Mouse (Mus musculus): ENCODE data around the gene Ints14. TPM values are rescaled to one million over a fixed set of nuclear protein-coding genes. Genes with fewer than 3 reads are reported as not detected.

Gene Ints14
- polyA plus RNA-seq, 1 experiment from 2014 or later, result 64.1 TPM

DNA sequence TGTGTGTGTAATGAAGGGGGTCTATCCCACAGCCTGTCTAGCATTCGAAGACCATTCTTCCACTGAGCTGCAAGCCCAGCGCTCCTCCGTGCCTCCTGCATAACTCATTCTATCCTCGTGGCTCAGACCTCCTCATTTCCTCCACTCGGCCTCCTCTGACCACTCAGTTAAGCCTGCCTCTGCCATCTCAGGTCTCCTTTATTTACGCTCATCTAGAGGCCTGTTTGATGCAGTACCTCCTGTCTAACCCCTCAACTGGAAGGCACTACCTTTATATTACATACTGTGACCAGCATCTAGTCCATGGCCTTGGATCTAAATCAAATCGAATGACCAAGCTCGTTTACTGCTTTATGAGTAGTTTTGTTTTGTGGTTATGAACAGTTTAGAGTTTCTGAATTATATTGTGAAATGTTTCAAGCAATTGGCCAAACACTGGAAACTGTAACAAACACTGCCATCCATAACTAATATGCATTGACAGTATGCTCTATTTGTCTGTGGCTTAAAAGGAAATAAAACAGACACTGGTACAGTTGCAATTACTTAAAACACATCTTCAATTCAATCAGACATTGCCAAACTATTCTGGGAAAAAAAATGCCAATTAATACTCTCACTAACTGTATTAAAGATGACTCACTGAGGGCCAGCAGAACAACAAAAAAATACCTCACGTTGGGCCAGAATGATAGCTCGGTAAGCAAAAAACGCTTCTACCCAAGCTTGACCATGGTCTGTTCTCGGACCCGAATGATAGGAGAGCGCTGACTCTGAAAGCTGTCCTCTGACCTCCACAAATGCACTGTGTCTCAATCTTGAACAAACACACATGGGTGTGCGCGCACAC lies 56.5 kb downstream of the Ints14 start:
- no peaks in the 10 kb centered on the region for H3K36me3 ChIP-seq (ENCODE audit: insufficient read depth)
- 77% methylated on average over 16 of the region's 16 CpGs for WGBS
- no peak overlapping the region for H3K4me3 ChIP-seq (ENCODE audit: low read depth, low read length)
- ATAC-seq (ENCODE audit: insufficient read depth), result no peak
- H3K27me3 ChIP-seq (ENCODE audit: insufficient read depth, low read length), result no peaks in the 10 kb centered on the region
- H3K9ac ChIP-seq, result no peak overlapping the region
- no peak for DNase-seq
- no peaks in the 10 kb centered on the region for H3K9me3 ChIP-seq (ENCODE audit: low read depth, low read length)
- H3K27ac ChIP-seq (ENCODE audit: low read depth), result no peak overlapping the region
- H3K4me1 ChIP-seq (ENCODE audit: insufficient read depth), result peaks cover 17% of the 10 kb centered on the region
- H3K4me2 ChIP-seq, result no peak overlapping the region
- TF ChIP-seq CTCF (IDR thresholded peaks at IDR 0.05; ENCODE audit: low read depth), result no peak

GRCm38 (mm10) chr9:65017896-65018295 lies 57.2 kb downstream of the Ints14 start:
- Histone ChIP-seq H3K4me1 (ENCODE audit: insufficient read depth) (peaks cover 17% of the 10 kb centered on the region), H3K4me3 (ENCODE audit: low read depth, low read length) (no peak overlapping the region), H3K9me3 (ENCODE audit: low read depth, low read length) (no peaks in the 10 kb centered on the region), H3K9ac (no peak overlapping the region), H3K36me3 (ENCODE audit: insufficient read depth) (no peaks in the 10 kb centered on the region), H3K4me2 (no peak overlapping the region), H3K27me3 (ENCODE audit: insufficient read depth, low read length) (no peaks in the 10 kb centered on the region), H3K27ac (ENCODE audit: low read depth) (no peak overlapping the region)
- WGBS, result 82% methylated on average over 4 of the region's 4 CpGs
- no peak for DNase-seq
- ATAC-seq (ENCODE audit: insufficient read depth), result no peak
- TF ChIP-seq CTCF (IDR thresholded peaks at IDR 0.05; ENCODE audit: low read depth), result no peak

GRCm38 (mm10) chr9:65018588-65019121 lies 58.0 kb downstream of the Ints14 start:
- H3K27me3 ChIP-seq (ENCODE audit: insufficient read depth, low read length), result no peaks in the 10 kb centered on the region
- H3K9ac ChIP-seq, result no peak overlapping the region
- 55% methylated on average over 3 of the region's 3 CpGs for WGBS
- ATAC-seq (ENCODE audit: insufficient read depth) (no peak), DNase-seq (no peak)
- H3K27ac ChIP-seq (ENCODE audit: low read depth), result no peak overlapping the region
- no peak overlapping the region for H3K4me3 ChIP-seq (ENCODE audit: low read depth, low read length)
- no peak for TF ChIP-seq CTCF (IDR thresholded peaks at IDR 0.05; ENCODE audit: low read depth)
- H3K4me1 ChIP-seq (ENCODE audit: insufficient read depth), result peaks cover 17% of the 10 kb centered on the region
- H3K4me2 ChIP-seq, result no peak overlapping the region
- no peaks in the 10 kb centered on the region for H3K36me3 ChIP-seq (ENCODE audit: insufficient read depth)
- H3K9me3 ChIP-seq (ENCODE audit: low read depth, low read length), result no peaks in the 10 kb centered on the region

GRCm38 (mm10) chr9:65019146-65019545 lies 58.4 kb downstream of the Ints14 start:
- Histone ChIP-seq H3K4me2 (peak overlapping the region; percentile 83; the same call in 1 of the 2 replicates), H3K36me3 (ENCODE audit: insufficient read depth) (no peaks in the 10 kb centered on the region), H3K9ac (no peak overlapping the region), H3K9me3 (ENCODE audit: low read depth, low read length) (no peaks in the 10 kb centered on the region), H3K27ac (ENCODE audit: low read depth) (no peak overlapping the region), H3K27me3 (ENCODE audit: insufficient read depth, low read length) (no peaks in the 10 kb centered on the region), H3K4me3 (ENCODE audit: low read depth, low read length) (no peak overlapping the region), H3K4me1 (ENCODE audit: insufficient read depth) (peaks cover 17% of the 10 kb centered on the region)
- no peak for ATAC-seq (ENCODE audit: insufficient read depth)
- peak; percentile 33 for DNase-seq
- WGBS, result 9% methylated on average over 3 of the region's 3 CpGs
- no peak for TF ChIP-seq CTCF (IDR thresholded peaks at IDR 0.05; ENCODE audit: low read depth)

GRCm38 (mm10) chr9:65020128-65020527 lies 59.4 kb downstream of the Ints14 start:
- DNase-seq, result no peak
- ATAC-seq (ENCODE audit: insufficient read depth), result no peak
- Histone ChIP-seq H3K4me3 (ENCODE audit: low read depth, low read length) (peak overlapping the region; percentile 91), H3K9me3 (ENCODE audit: low read depth, low read length) (no peaks in the 10 kb centered on the region), H3K36me3 (ENCODE audit: insufficient read depth) (no peaks in the 10 kb centered on the region), H3K27ac (ENCODE audit: low read depth) (no peak overlapping the region), H3K4me1 (ENCODE audit: insufficient read depth) (peaks cover 17% of the 10 kb centered on the region), H3K27me3 (ENCODE audit: insufficient read depth, low read length) (no peaks in the 10 kb centered on the region), H3K4me2 (peak overlapping the region; percentile 83), H3K9ac (no peak overlapping the region)
- no peak for TF ChIP-seq CTCF (IDR thresholded peaks at IDR 0.05; ENCODE audit: low read depth)
- 34% methylated on average over 4 of the region's 4 CpGs for WGBS

- Histone ChIP-seq H3K36me3 (ENCODE audit: insufficient read depth) (no peaks in the 10 kb centered on the region), H3K9ac (peak within 1 kb of the TSS; percentile 91), H3K9me3 (ENCODE audit: low read depth, low read length) (no peaks in the 10 kb centered on the region), H3K4me3 (ENCODE audit: low read depth, low read length) (peak within 1 kb of the TSS; percentile 91), H3K27ac (ENCODE audit: low read depth) (peak within 1 kb of the TSS; percentile 81), H3K4me1 (ENCODE audit: insufficient read depth) (peaks cover 13% of the 10 kb centered on the region), H3K4me2 (peak within 1 kb of the TSS; percentile 83), H3K27me3 (ENCODE audit: insufficient read depth, low read length) (no peaks in the 10 kb centered on the region)
- DNase-seq (peak; percentile 95), ATAC-seq (ENCODE audit: insufficient read depth) (peak; percentile 93)
- WGBS, result under 1% methylated on average over 81 of the region's 81 CpGs
- no peak for TF ChIP-seq CTCF (IDR thresholded peaks at IDR 0.05; ENCODE audit: low read depth)
These were observed 60.5 kb downstream of the Ints14 start, which contains the start of gene Hacd3 for GRCm38 (mm10) chr9:65020991-65021886. Hacd3 (minus strand) TSS chr9:65021693.
